Mouse (Mus musculus) stomach, postnatal 0 days (tissue): Measurements from ENCODE around the gene Dppa3. TPM values are rescaled to one million over a fixed set of nuclear protein-coding genes. Genes with fewer than 3 reads are reported as not detected.
"Not testable (repeated sequence)": the region's sequence is repeated elsewhere in the genome, so short reads cannot be mapped to it uniquely, and the experiment has no call there.

Experiments used
- ATAC-seq: fragments of 200-750 bp; cut with Nextera tagmentation; 2 replicates; pipeline ENCODE4 v1.8.0; 2017; ENCODE audit not compliant: low FRiP score, low TSS enrichment
- DNase-seq: peaks from one replicate; pipeline ENCODE4 v3.0.0-alpha.2; 2016; ENCODE audit warnings: low spot score
- H3K27ac ChIP-seq: fragments of 300-500 bp; sonication (generic); replicated peaks from 2 replicates; pipeline ENCODE4 v1.5.1; 2014; ENCODE audit warnings: mild to moderate bottlenecking, control low read depth
- H3K27me3 ChIP-seq: fragments of 300-500 bp; sonication (generic); 2 replicates; pipeline ENCODE4 v1.6.1; 2014; ENCODE audit warnings: low read length; ENCODE audit not compliant: control insufficient read depth, insufficient read depth
- H3K36me3 ChIP-seq: fragments of 300-500 bp; sonication (generic); 2 replicates; pipeline ENCODE4 v1.6.1; 2014; ENCODE audit warnings: low read length, mixed read lengths; ENCODE audit not compliant: control insufficient read depth, insufficient read depth
- H3K4me1 ChIP-seq: fragments of 300-500 bp; sonication (generic); replicated peaks from 2 replicates; pipeline ENCODE4 v1.6.1; 2014; ENCODE audit warnings: antibody characterized with exemption; ENCODE audit not compliant: control insufficient read depth, insufficient read depth
- H3K4me2 ChIP-seq: fragments of 300-500 bp; sonication (generic); replicated peaks from 2 replicates; pipeline ENCODE4 v1.6.1; 2014; ENCODE audit warnings: low read depth, mild to moderate bottlenecking, control low read depth, moderate library complexity
- H3K4me3 ChIP-seq: fragments of 300-500 bp; sonication (generic); 2 replicates; pipeline ENCODE4 v1.5.1; 2014; ENCODE audit warnings: low read depth, low read length, control low read depth
- H3K9ac ChIP-seq: fragments of 300-500 bp; sonication (generic); 2 replicates; pipeline ENCODE4 v1.6.1; 2014; ENCODE audit warnings: mild to moderate bottlenecking, low read length, control low read depth, mixed read lengths
- H3K9me3 ChIP-seq: fragments of 300-500 bp; sonication (generic); 2 replicates; pipeline ENCODE4 v1.6.1; 2016; ENCODE audit warnings: low read length; ENCODE audit not compliant: control insufficient read depth
- CTCF ChIP-seq: IDR thresholded peaks from 2 replicates; pipeline ENCODE4 v1.5.1; 2016; ENCODE audit warnings: antibody characterized with exemption, low read depth, mild to moderate bottlenecking, moderate library complexity
- EP300 ChIP-seq: optimal IDR thresholded peaks from 2 replicates; pipeline ENCODE3; 2016; ENCODE audit warnings: antibody characterized with exemption
- WGBS: fragments of 180-500 bp; shearing (Covaris S2); extraction: QIAGEN DNeasy Blood & Tissue Kit; methylation state at CpG from one replicate; pipeline ENCODE4 v1.1.7; 2014; 5-methylcytosine and 5-hydroxymethylcytosine counted together
- polyA plus RNA-seq: library from polyadenylated mRNA; unstranded; fragments of >200 nt; fragmentation: Nextera tagmentation; extraction: Ambion mirVana; gene quantifications from 2 replicates; pipeline ENCODE4 v1.2.1, GENCODE M21; 2015

The Dppa3 gene
- polyA plus RNA-seq, 1 experiment from 2014 or later: not detected

- 76% methylated on average over 7 of the region's 7 CpGs for WGBS
- DNase-seq: no peak
- ATAC-seq: no peak
Measured at GRCm38 (mm10) chr6:122635315-122635714, 9.1 kb downstream of the Dppa3 start.

GRCm38 (mm10) chr6:122636666-122637065, 10.5 kb downstream of the Dppa3 start:
- DNase-seq: no peak

More at GRCm38 (mm10) chr6:122635315-122635714, 9.1 kb downstream of the Dppa3 start:
- Histone ChIP-seq H3K27ac (no peak overlapping the region), H3K4me3 (no peak overlapping the region), H3K4me2 (no peak overlapping the region), H3K9ac (no peak overlapping the region), H3K9me3 (no peaks in the 10 kb centered on the region), H3K27me3 (no peaks in the 10 kb centered on the region), H3K36me3 (no peaks in the 10 kb centered on the region), H3K4me1 (no peaks in the 10 kb centered on the region)
- TF ChIP-seq EP300 (no peak), CTCF (no peak)

GRCm38 (mm10) chr6:122637566-122637965, 11.4 kb downstream of the Dppa3 start:
- H3K36me3 ChIP-seq, ATAC-seq, DNase-seq, H3K4me2 ChIP-seq, H3K4me3 ChIP-seq, H3K4me1 ChIP-seq, H3K27me3 ChIP-seq, H3K9me3 ChIP-seq, H3K9ac ChIP-seq, H3K27ac ChIP-seq: not testable (repeated sequence)
- 55% methylated on average over 4 of the region's 4 CpGs for WGBS

More at GRCm38 (mm10) chr6:122636666-122637065, 10.5 kb downstream of the Dppa3 start:
- H3K27me3 ChIP-seq: no peaks in the 10 kb centered on the region
- TF ChIP-seq EP300: no peak
- WGBS: 71% methylated on average over 3 of the region's 3 CpGs
- H3K36me3 ChIP-seq: no peaks in the 10 kb centered on the region
- H3K9me3 ChIP-seq: no peaks in the 10 kb centered on the region
- H3K9ac ChIP-seq: no peak overlapping the region
- no peak overlapping the region for H3K4me3 ChIP-seq
- no peaks in the 10 kb centered on the region for H3K4me1 ChIP-seq
- no peak overlapping the region for H3K4me2 ChIP-seq
- no peak for ATAC-seq
- H3K27ac ChIP-seq: no peak overlapping the region

GRCm38 (mm10) chr6:122644196-122644595, 18.0 kb downstream of the Dppa3 start:
- not testable (repeated sequence) for H3K4me2 ChIP-seq, H3K4me1 ChIP-seq, ATAC-seq, H3K27ac ChIP-seq, H3K4me3 ChIP-seq, H3K27me3 ChIP-seq, H3K9me3 ChIP-seq, H3K36me3 ChIP-seq, H3K9ac ChIP-seq, DNase-seq
- 92% methylated on average over 20 of the region's 21 CpGs for WGBS

- no peak overlapping the region for H3K27ac ChIP-seq
- H3K4me2 ChIP-seq: no peak overlapping the region
- no peak overlapping the region for H3K9ac ChIP-seq
- no peaks in the 10 kb centered on the region for H3K36me3 ChIP-seq
- WGBS: 83% methylated on average over 3 of the region's 3 CpGs
- no peaks in the 10 kb centered on the region for H3K4me1 ChIP-seq
- H3K4me3 ChIP-seq: no peak overlapping the region
- H3K27me3 ChIP-seq: no peaks in the 10 kb centered on the region
- ATAC-seq (no peak), DNase-seq (no peak)
- H3K9me3 ChIP-seq: no peaks in the 10 kb centered on the region
- no peak for TF ChIP-seq CTCF
- no peak for TF ChIP-seq EP300
Measured at GRCm38 (mm10) chr6:122649903-122650302, 23.7 kb downstream of the Dppa3 start.

- ATAC-seq (no peak), DNase-seq (no peak)
- Histone ChIP-seq H3K27me3 (no peaks in the 10 kb centered on the region), H3K36me3 (no peaks in the 10 kb centered on the region), H3K9ac (no peak overlapping the region), H3K9me3 (no peaks in the 10 kb centered on the region), H3K27ac (no peak overlapping the region), H3K4me2 (no peak overlapping the region), H3K4me1 (no peaks in the 10 kb centered on the region), H3K4me3 (no peak overlapping the region)
- WGBS: 62% methylated on average over 5 of the region's 5 CpGs
- TF ChIP-seq CTCF: no peak
Measured at GRCm38 (mm10) chr6:122650398-122650980, 24.3 kb downstream of the Dppa3 start.
